Mouse (Mus musculus): Measurements from ENCODE around the gene Amz1.

Amz1 gene

DNA sequence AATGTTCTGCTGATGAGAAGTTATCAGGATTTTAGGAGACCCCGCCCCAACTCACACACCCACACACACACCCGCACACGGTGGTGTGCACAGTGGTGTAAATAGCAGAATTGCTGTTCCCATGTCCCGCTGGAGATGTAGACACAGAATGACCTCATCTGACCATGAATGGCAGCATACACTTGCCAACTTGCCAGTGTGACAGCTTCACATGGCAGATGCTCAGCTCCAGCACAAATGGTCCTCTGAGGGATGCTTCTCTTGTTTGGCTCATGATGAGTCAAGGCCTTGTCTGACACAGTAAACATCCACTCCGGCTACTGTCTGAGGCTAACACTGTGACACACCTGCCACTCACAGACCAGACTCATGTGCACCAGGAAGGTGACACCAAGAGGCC is 44.4 kb downstream of the Amz1 start:
- DNase-seq: no peak

DNA sequence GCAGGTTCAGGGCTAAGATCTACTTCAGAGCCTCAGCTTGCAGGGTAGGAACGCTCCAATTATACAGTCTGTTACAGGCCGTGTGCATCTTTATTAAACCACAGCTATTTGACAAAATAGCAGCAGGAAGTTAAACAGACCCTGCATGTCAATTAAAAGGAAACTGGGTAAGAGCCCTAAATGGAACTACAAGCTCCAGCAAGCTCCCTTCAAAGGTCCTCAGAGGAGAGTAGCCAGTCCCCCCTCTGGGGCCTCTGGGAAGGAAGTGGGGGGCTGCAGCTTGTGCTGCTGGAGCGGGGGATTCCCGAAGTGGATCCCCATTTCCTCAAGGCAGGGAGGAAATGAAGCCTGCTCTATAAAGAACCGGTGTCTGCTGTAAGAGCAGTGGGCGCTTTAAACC is 47.7 kb downstream of the Amz1 start:
- DNase-seq: no peak

DNA sequence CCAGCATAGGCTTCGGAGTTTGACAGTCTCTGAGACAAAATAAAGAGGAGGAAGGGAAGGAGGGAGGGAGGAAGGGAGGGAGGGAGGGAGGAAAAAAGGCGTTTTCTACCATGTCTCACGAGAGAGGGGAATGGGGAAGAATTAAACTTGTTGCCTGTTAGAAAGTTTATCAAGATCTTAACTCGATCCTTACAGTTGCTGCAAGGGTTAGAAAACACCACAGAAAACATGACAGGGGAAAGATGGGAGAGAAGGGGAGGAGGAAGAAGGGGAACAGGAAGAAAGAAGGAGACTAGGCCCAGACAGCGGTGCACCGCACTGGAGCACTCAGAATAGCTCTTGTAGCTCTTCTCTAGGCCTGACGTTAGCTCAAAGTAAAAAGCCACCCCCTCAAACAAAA is 48.2 kb downstream of the Amz1 start:
- DNase-seq: no peak

DNA sequence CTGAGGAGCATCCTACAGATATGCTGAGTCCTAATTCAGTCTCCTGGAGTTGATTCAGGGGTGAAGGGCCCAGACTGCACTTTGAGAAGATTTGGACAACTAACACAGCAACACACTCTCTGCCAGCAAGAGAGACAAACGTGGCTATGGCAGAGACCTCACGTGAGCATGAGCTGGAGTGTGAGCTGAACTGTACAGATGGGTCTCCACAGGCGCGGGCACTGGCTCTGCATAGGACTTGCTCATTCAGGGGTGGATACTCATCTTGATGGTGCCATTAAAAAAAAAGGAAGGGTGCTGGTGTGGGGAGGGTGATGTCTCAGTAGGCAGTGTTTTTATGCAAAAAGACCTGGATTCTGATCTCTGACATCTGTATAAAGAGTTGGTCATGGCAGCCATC is 51.2 kb downstream of the Amz1 start:
- no peak for DNase-seq

DNA sequence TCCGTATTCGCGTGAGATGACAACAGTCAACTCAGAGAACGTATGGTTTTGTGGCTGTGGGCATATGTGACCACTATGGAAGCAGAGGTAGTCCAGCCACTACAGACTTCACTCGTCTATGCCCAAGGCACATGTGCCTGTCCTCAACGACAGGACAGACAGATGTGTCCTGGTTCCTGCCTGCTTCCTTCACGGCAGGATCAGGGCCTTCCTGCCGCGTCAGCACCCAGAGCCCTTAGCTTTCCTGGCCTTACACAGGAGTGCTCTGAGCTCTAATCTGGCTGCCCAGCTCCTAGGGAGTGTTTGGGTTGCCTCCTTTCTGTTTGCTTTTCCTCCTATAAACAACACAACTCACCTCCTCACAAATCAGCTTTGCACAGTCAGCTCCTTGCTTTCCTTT is 53.0 kb downstream of the Amz1 start:
- no peak for DNase-seq

DNA sequence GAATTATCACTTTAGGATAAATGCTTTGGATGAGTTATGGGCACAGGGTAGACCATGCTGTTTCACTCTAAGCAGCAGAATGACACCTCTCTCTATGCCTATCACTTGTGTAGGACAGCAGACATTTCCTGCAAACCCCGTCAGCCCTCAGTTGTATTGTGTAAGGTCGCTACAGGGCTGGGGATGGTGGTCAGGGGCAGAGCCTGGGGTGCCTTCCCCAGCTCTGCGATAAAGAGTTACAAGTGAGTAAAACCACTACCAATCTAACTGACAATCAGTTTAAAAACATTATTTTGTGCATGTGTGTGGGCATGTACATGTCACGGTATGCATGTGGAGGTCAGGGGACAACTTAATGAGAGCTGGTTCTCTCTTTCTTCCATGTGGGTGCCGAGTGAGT is 57.2 kb downstream of the Amz1 start:
- DNase-seq: no peak

DNA sequence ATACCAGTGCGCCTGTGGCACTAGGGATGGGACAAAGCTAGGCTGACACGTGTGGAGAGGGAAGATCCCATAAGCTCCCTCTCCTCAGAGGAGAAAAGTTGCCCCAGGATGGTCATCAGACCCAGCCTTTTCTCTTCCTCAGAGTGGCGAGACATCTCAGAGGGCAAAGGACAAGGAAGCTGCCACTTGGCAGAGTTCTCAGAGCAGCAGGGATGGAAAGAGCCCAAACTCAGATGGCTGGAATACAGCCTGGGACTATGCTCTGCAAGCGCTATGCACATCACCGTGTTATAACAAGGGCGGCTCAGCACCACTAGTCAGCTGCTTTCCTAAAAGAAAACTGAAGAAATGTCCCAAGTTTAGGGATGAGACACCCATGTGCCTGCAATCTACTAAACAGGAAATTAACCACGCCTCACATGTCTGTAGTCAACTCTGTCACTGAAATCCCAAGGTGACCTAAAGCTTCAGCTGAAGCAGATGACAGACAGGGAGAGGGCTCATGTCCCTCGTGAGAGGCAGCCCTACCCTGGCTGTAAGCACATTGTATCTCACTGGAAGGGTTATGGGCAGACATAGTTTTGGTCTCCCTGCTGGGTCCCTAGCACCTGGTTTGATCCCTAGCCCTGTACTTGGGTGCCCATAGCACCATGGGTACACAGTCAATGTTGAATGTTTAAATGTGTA is 58.1 kb downstream of the Amz1 start:
- no peak for DNase-seq

DNA sequence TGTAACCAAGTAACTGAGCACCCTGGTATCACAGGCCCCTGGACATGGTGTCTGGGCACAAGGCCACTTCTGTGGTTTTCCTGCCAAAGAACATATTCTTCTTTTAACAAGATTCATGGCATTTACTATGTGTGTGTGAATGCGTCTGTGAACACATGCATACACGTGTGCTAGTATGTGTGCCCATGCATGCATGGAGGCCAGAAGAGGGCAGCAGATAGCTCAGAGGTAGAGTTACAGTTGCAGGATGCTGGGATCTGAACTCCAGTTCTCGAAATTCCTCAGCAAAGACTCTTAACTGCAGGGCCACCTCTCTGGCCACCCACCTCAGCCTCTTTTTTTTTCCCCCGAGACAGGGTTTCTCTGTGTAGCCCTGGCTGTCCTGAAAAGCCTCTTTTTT is 59.6 kb downstream of the Amz1 start:
- no peak for DNase-seq

DNA sequence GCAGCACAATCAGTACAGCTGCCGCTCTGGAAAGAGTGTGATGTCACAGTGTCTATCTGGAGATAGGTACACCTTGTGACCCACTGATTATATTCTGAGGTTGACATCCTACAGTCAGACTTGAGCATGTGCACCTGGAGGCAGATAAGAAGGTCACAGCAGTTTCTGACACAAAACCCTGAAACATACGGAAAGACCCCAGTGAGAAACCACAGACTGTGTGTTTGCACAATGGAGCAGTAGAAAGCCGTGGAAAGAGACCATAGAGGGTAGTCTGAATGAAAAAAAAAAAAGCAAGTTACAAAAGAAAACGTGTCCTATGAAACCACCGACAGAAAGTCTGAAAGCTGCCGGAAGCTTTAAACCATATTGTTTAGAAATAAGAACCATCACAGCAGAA is 60.4 kb downstream of the Amz1 start:
- DNase-seq: no peak

DNA sequence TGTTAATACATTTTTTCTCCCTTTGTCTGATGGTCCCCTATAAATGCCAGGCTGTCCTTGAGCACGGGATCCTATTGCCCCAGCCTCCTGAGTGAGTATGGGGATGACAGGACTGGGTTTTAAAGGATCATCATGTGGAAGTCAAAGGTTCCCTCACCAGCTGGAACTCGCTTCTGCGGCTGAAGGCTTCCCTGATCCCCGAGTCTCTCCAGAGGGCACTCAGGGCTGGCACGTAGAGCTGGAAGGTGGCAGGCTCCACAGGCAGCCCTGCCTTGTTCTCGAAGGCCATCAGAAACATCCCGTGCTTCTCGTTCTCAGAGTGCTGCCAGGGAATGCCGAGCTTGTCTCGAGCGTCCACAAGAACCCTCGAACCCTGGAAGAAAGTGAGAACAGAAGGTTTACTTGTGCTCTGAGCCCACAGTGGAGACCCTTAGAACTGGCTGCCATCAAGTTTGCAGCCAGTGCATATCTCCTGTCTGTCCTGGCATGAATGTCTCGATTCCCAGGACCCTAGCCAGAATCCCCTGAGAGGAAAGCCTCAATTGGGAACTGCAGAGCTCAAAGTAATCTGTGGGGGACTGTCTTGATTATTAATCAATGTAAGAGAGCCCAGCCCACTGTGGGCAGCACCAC is 61.4 kb downstream of the Amz1 start:
- no peak for DNase-seq

DNA sequence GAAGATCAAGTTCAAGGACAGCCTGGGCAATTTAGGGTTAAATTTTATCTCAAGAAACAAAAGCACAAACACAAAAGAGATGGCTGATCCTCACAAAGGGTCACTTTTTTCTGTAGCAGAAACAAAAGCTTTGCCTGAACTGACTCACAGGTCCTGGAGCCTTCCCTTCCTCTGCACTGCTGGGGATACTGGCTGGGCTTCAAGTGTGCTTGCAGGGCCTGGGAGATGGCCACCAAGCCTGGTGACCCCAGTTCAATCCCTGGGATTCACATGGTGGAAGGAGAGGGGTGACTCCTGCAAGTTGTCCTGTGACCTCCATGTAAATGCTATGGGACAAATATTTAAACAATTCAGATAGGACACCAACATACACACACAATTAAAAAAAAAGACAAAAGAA is 65.6 kb downstream of the Amz1 start:
- no peak for DNase-seq

DNA sequence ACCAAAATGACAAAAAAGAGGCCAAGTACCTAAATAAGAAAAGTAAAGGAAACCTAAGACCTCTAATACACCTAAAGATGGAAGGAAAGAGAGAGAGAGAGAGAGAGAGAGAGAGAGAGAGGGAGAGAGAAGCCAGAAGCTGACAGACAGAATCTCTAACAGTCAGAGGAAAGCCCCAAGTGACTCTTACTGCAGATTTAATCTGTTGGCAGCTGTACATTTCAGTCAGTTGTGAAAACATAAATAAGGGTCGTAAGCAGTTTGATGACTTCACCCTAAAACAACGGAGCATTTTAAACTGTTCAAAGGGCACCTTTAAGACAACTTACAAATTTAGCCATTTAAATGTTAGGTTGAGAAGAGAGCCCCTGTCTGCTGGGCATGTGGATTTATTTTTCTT is 66.5 kb downstream of the Amz1 start:
- DNase-seq: no peak

DNA sequence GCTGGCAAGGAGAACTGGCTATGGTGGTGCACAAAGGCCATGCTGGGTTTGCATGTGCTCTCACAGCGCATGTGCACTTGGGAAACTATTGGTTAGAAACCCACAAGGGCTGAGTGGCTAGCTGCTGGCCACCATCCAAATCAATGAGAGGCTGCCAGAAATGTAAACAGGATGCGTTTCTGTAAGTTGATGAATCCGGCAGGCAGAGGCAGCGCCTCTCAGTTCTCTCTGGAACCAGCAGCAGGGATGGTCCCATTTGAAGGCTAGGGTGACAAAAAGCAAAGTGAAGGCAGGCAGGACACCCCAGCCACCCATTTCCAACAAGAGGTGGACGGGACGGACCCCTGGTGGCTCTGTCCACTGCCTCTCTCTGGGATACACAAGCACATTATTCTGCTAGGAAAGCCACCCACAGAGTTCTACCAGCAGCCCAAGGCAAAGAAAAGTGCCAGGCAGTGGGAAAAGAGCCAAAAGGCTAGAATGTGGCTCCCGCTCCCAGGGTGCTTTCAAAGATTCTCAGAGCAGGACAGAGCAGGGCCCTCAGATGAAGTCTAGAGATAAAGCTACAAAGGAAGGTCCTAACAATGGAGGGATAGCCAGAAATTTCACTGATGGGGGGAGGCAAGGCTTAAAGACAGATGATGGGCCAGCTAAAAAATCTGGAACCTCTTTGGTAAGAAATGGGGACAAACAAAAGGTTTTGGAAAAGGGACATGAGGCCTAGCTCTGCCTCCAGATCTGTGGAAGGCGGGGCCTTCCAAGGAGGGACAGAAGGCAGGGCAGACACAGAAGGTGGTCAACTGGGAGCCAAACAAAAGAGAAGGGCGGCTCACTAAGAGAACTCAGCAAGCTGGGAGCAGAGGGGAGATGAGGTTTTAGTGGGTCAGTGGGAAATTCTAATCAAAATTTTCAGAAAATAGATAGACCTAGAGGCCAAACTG is 67.3 kb downstream of the Amz1 start:
- DNase-seq: no peak

DNA sequence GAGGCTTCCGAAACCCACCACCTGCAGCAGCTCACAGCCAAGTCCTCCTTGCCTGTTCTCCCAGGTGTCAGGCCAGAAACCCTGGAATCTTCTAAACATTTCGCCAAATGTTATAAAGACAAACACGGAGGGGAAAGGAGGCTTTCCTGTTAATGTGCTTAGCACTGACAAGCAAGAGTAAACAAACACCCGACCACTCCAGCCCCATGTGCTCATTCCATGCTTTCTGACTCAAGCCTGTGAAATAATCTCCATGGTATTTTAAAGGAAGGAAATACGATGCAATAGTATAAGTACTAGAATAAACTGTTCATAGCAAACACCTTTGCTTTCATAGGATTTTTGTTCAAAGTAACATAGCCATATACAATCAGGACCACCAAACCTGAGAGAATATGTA is 68.3 kb downstream of the Amz1 start:
- no peak for DNase-seq

DNA sequence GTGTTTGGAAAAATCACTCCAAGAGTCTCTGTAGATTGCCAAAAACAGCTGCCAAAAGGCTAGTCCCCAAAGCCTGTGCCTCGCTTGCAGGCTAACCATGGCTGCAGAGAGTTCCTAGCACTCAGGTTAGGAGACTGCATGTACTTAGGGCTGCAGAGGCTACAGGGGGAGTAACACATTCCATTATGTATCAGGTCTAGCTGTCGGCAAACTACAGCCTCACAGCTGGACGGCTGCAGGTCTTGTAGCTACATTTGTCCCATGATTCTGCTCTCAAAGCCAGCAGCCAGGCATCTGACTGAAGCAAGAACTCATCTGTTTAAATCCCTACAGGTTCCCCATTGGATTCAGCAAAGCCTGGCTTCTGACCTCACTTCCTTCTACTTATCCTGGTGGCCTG is 70.8 kb downstream of the Amz1 start:
- no peak for DNase-seq

DNA sequence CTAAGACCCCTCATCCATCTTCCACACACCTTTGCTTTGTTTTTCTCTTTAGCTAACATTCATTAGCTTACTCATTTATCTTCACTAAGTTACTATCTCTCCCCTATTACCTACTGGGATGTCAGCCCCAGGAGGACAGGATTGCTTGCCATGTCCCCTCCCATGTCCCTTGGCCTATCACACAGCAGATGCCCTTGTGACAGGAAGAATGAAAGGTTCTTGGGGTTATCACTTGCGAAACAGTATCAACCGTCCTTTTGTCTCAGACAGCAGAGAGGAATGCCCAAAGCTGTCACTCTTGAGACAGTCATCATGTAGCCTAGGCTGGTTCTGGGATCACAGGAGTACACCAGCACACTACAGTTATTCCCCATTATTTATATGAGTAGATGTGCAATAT is 71.2 kb downstream of the Amz1 start:
- no peak for DNase-seq

DNA sequence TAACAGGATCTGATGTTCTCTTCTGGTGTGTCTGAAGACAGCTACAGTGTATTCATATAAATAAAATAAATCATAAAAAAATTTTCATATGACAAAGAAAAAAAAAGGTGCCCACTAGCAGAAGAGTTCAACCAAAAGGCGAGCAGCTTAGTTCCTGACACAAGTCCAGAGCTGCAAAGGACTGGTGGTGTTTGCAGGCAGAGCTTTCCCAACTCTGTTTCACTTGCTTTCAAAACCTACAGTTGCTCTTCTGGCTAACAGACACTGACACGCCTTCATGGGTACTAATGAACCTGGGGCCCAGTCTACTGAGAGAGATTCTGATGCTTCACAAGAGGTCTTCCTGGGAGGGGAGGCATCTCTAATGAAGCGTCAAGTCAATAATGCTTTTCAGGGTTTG is 72.1 kb downstream of the Amz1 start:
- DNase-seq: no peak

DNA sequence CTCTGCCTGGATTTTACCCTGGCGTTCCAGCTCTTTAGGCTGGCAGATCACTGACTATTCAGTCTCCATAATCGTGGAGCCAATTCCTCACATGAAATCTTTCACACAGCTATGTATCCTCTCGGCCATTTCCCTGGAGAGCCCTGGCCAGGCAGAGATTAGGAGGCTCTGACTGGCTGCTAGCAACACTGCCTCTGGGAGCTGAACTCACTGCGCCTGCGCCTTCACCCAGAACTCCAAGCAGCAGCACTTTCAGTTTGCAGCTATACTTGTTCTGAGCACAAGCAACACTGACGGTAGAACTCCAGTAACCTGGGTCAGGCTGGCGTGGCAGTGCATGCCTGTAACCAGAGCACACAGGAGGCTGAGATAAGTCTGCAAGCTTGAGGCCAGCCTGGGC is 74.2 kb downstream of the Amz1 start:
- no peak for DNase-seq

DNA sequence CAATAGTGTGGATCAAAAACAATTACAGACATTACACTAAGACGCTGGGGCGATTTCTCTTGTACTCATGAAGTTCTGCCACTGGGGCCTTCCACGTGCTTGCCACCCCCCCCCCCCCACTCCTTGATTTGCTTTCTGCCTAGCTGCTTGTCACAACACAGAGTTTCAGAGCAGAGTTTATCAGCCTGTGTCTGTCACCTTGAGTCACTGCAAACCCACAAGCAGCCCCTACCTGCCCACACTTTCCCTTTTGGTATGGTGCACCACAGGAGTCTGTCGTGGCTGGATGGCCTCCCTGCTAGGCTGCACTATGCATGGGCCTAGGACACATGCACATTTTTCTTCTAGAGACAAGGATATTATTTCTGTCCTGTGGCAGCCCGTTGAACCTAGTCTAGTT is 74.8 kb downstream of the Amz1 start:
- no peak for DNase-seq

DNA sequence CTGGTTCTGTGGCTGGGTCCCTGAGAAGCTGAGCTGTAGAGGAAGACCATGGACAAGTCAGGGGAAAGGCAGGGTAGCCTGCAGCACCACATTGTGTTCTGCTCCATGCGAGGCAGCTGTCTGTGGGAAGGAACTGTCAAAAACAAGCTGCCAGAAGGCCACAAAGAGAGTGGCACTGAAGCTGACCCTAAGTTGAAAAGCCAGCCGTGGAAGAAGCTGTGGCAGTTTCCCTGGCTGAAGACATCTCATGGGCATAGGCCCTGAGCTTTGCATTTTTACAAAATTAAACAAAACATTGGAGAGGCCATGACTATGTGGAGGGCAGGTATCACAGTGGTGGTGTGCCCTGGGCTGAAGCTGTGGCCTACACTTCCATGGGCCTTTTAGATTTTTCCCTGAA is 75.3 kb downstream of the Amz1 start:
- DNase-seq: no peak

DNA sequence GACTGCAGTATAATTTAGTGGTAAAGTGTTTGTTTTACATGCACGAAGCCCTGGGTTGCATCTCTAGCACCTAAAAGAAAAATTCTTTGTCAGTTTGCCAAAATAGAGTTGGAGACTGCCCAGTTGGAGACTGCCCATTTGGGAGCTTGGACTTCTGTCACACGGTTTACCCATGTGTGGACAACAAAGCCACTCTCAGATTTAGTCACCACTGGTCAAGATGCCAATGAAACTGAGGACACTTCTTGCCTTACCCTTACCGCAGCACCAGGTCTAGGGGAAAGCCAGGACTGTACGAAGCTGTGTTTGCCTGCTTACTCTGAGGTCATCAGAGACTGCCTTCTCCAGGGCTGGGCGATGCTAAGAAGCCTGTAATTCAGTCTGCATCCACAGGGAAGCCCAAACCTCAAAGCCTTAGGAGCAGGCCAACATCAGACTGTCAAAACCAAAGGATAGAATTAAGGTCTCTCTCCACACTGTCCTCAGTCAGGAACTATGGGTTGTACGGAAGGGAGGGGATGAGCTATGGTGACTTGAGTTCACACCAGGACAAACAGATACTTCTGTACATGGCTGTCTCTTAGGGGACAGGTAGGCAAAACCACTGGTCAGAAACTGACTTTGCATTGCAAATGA is 76.5 kb downstream of the Amz1 start:
- no peak for DNase-seq

DNA sequence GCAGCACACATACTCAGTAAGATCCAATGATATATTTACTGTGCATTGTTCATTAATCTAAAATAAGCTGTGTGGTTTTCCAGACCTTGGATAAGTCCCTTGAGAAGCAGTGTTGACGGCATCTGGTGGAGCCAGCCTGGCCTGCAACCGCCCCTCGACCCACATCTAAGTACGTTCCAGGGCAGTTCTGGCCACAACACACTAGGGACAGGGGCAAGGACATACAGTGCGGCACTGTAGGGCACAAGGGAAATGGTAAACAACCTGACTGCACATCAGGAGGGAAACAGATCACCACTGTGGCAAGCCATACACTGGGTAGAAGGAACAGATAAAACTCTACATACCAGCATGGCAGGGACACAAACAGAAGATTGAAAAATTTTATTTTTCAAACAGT is 77.9 kb downstream of the Amz1 start:
- no peak for DNase-seq

DNA sequence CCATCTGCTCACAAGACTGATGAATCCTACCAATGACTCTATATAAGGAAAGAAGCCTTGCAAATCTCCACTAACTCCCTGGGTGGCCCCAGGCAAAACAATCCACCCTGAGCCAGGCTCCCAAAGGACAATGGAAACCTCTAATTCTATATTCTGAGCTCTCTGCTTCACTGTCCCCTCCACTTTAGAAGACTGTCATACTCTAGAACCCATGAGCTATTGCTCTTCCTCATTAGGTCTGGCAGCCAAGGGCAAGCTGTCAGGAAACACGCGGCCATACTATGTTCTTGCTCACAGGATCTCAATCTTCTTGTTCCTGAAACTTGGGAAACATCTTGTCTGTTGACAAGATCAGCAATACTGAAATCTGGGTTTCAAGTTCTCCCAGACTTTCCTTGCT is 82.3 kb downstream of the Amz1 start:
- DNase-seq: no peak

DNA sequence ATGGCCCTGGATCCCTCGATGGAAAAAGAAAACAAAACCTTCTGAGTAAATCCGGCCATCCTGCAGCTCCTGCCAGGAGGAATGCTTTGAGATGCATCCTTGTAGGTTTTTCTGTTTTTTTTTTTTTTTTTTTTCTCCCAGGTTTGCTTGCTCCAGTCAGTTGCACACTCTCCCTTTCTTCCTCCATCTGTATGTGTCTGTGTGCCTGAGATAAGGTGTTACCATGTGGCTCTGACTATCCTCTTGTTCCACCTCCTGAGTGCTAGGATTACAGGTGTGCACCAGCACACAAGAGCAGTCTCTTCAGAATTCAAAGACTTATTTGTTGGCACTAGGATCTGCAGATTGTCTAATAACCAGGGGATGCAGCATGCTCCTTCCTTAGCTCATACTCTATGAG is 83.0 kb downstream of the Amz1 start:
- no peak for DNase-seq

Measured in thymus, postnatal 36 days (tissue).